Mouse (Mus musculus) embryonic fibroblast, embryonic 13.5 days (primary cell): Measurements from ENCODE around the gene Dbi.

Source experiments
- CTCF ChIP-seq: IDR thresholded peaks from 2 replicates; pipeline ENCODE4 v1.5.1; 2011; ENCODE audit warnings: mild to moderate bottlenecking, control low read depth, low read length, moderate library complexity, borderline replicate concordance; ENCODE audit not compliant: insufficient read depth
- POLR2A ChIP-seq: IDR thresholded peaks from 2 replicates; pipeline ENCODE4 v1.6.1; 2011; ENCODE audit warnings: low read depth, mild to moderate bottlenecking, control low read depth, low read length, moderate library complexity

- TF ChIP-seq CTCF (no peak), POLR2A (no peak)
Measured at GRCm38 (mm10) chr1:120126318-120126717, 5.4 kb upstream of the Dbi start.
